Comparison of ENCODE assay signal across 9 mouse cellular contexts in genomic region chr2:137110214-137110898, GRCm38 (mm10). TPM values are rescaled to one million over a fixed set of nuclear protein-coding genes. Genes with fewer than 3 reads are reported as not detected.
DNase-seq lines count a peak whose midpoint lies in the region; ATAC-seq and TF ChIP-seq lines count a peak whose summit lies in the region.
"Had no signal": no experiment of that assay in that cellular context is flagged by ENCODE, and none has a peak within 500 bp of the region (broad histone marks: within the 10 kb centered on the region; RNA-seq: fewer than 3 reads in every experiment).

No protein-coding gene starts in this region.

- H3K9ac ChIP-seq in heart, embryonic 11.5 days (ENCODE audit: low read depth, low read length): no peak overlapping the region
- no peak overlapping the region for H3K9ac ChIP-seq in embryonic facial prominence, embryonic 12.5 days
- no peak overlapping the region for H3K9ac ChIP-seq in neural tube, embryonic 12.5 days

- H3K4me2 ChIP-seq in heart, embryonic 11.5 days: no peak overlapping the region; the same call in 1 of the 2 replicates
- peak overlapping the region; percentile 19; the same call in 1 of the 2 replicates for H3K4me2 ChIP-seq in embryonic facial prominence, embryonic 12.5 days (replicated peaks)
- peak overlapping the region; percentile 85 for H3K4me2 ChIP-seq in neural tube, embryonic 12.5 days (replicated peaks)

- no peak overlapping the region for H3K4me3 ChIP-seq in heart, embryonic 11.5 days (ENCODE audit: low read depth, low read length)
- no peak overlapping the region for H3K4me3 ChIP-seq in embryonic facial prominence, embryonic 12.5 days
- no peak overlapping the region for H3K4me3 ChIP-seq in kidney, adult 2 months (ENCODE audit: insufficient read depth, low read depth, low read length)
- no peak overlapping the region for H3K4me3 ChIP-seq in neural tube, embryonic 12.5 days

- no peaks in the 10 kb centered on the region for H3K27me3 ChIP-seq in heart, embryonic 11.5 days (ENCODE audit: control insufficient read depth, insufficient read depth, low read length)
- H3K27me3 ChIP-seq in embryonic facial prominence, embryonic 12.5 days: no peaks in the 10 kb centered on the region
- no peaks in the 10 kb centered on the region for H3K27me3 ChIP-seq in kidney, adult 2 months (replicated peaks; ENCODE audit: control insufficient read depth, insufficient read depth, low read length)
- H3K27me3 ChIP-seq in neural tube, embryonic 12.5 days (replicated peaks): peaks cover 5% of the 10 kb centered on the region
- H3K27me3 ChIP-seq: CH12.LX had no signal

- H3K9me3 ChIP-seq in heart, embryonic 11.5 days (replicated peaks; ENCODE audit: control insufficient read depth, low read length): no peaks in the 10 kb centered on the region
- H3K9me3 ChIP-seq in embryonic facial prominence, embryonic 12.5 days: no peaks in the 10 kb centered on the region
- no peaks in the 10 kb centered on the region for H3K9me3 ChIP-seq in neural tube, embryonic 12.5 days

- peaks cover 57% of the 10 kb centered on the region for H3K4me1 ChIP-seq in heart, embryonic 11.5 days (ENCODE audit: control insufficient read depth, insufficient read depth, low read length)
- peaks cover 64% of the 10 kb centered on the region for H3K4me1 ChIP-seq in embryonic facial prominence, embryonic 12.5 days
- no peaks in the 10 kb centered on the region; the same call in 1 of the 2 replicates for H3K4me1 ChIP-seq in kidney, adult 2 months (ENCODE audit: control insufficient read depth, insufficient read depth, low read length)
- peaks cover 69% of the 10 kb centered on the region for H3K4me1 ChIP-seq in neural tube, embryonic 12.5 days

- 0 out of 2 replicates have a peak, but pooled peaks cover 2% of the 10 kb centered on the region for H3K36me3 ChIP-seq in heart, embryonic 11.5 days (ENCODE audit: control insufficient read depth, insufficient read depth, low read length)
- 0 out of 2 replicates have a peak, but pooled peaks cover 4% of the 10 kb centered on the region for H3K36me3 ChIP-seq in embryonic facial prominence, embryonic 12.5 days
- H3K36me3 ChIP-seq in kidney, adult 2 months (ENCODE audit: control insufficient read depth, insufficient read depth, low read length): no peaks in the 10 kb centered on the region
- H3K36me3 ChIP-seq in neural tube, embryonic 12.5 days: peaks cover 4% of the 10 kb centered on the region

- ATAC-seq in heart, embryonic 11.5 days (replicated peaks; ENCODE audit: insufficient number of reproducible peaks, low FRiP score, low TSS enrichment): no peak
- ATAC-seq in embryonic facial prominence, embryonic 12.5 days (ENCODE audit: insufficient number of reproducible peaks, insufficient read depth, low FRiP score, low TSS enrichment): no peak
- ATAC-seq in neural tube, embryonic 12.5 days (ENCODE audit: low FRiP score, low read depth): 0 out of 2 replicates have a peak, but pooled peaks have one; percentile 5
- ATAC-seq in frontal cortex, adult (ENCODE audit: low TSS enrichment): no peak

- no peak for DNase-seq in heart, postnatal 14 days
- DNase-seq in kidney, adult 2 months: peak; percentile 61
- DNase-seq in right cerebral cortex, postnatal 10 days (ENCODE audit: low spot score in 2 of 2): no peak
- DNase-seq in right cerebral cortex, postnatal 4 days: no peak

- 55% methylated on average over 4 of the region's 4 CpGs for WGBS in heart, embryonic 11.5 days (ENCODE audit: insufficient replicate concordance)
- WGBS in embryonic facial prominence, embryonic 12.5 days: 36% methylated on average over 4 of the region's 4 CpGs
- WGBS in kidney, adult 2 months: 40% methylated on average over 4 of the region's 4 CpGs
- 15% methylated on average over 4 of the region's 4 CpGs for WGBS in neural tube, embryonic 12.5 days

- H3K27ac ChIP-seq in heart, embryonic 11.5 days (ENCODE audit: low read depth, low read length): 0 out of 2 replicates have a peak overlapping the region, but pooled peaks have one; percentile 8
- 0 out of 2 replicates have a peak overlapping the region, but pooled peaks have one; percentile 19 for H3K27ac ChIP-seq in embryonic facial prominence, embryonic 12.5 days
- H3K27ac ChIP-seq in kidney, adult 2 months (ENCODE audit: insufficient read depth, low read depth, low read length): no peak overlapping the region
- H3K27ac ChIP-seq in neural tube, embryonic 12.5 days: no peak overlapping the region

- TF ChIP-seq CTCF in kidney, adult 2 months (conservative IDR thresholded peaks at IDR 0.05; ENCODE audit: insufficient read depth, insufficient read length, low read depth, low read length): no peak

- no peak for TF ChIP-seq POLR2A in kidney, adult 2 months (IDR thresholded peaks at IDR 0.05; ENCODE audit: low read depth, low read length)

- intact Hi-C loops in heart, postnatal 14 days (cut with DNase I): loop anchor here (2.0 to 10.0 kb wide), 4 partner anchors 14 to 626 kb away; no protein-coding TSS in a partner anchor

RNA-seq across cellular contexts. Expression of gene Jag1, which starts 6.1 kb away (rescaled TPM):
- 17.2 and 21.7 TPM in 2 replicates for polyA plus RNA-seq in heart, embryonic 11.5 days (2014; fragmentation: Nextera tagmentation; extraction: Ambion mirVana)
- 10 to 100 TPM; 15.7 to 16.0 TPM for total RNA-seq in heart, postnatal 14 days (2021)
- 30.3 and 31.9 TPM in 2 replicates for polyA plus RNA-seq in embryonic facial prominence, embryonic 12.5 days (2016; fragmentation: Nextera tagmentation; extraction: Ambion mirVana)
- polyA plus RNA-seq in kidney, adult 2 months (2012; rRNA removed): 6.1 and 6.6 TPM in 2 replicates
- polyA plus RNA-seq in neural tube, embryonic 12.5 days (2016; fragmentation: Nextera tagmentation; extraction: Ambion mirVana): 29.0 and 31.6 TPM in 2 replicates
- total RNA-seq: CH12.LX had no signal

Comparison
In these comparisons a context has a peak if more than half of its experiments do, and no peak if none do; other contexts are left out.
1. H3K27ac ChIP-seq: peak in heart, embryonic 11.5 days (single experiment) and embryonic facial prominence, embryonic 12.5 days (single experiment); none in kidney, adult 2 months (single experiment) and neural tube, embryonic 12.5 days (single experiment).